Mouse (Mus musculus): ENCODE data around the gene Snx27.

DNA sequence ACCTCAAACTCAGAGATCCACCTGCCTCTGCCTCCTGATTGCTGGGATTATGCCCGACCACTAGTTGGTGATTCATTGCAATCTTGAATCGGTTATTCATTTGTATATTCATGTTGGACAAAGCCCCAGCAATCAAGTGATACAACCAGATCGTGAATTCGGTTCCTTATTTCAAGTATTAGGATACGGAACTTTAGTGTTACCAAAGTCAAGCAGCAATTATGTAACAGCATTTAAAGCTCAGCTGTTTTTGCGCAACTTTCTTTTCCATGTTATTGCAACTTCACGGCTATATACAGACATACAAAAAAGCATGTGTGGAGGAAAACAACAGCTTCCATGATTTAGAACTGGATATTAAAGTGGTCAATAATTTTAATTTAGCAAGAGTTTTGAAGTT lies 428 bp upstream of the Snx27 start:
- TF ChIP-seq CTCF (IDR thresholded peaks at IDR 0.05), result no peak
- no peak for TF ChIP-seq EP300 (IDR thresholded peaks at IDR 0.05)

All from lung, postnatal 0 days (tissue).